Mouse (Mus musculus) stomach, embryonic 14.5 days (tissue): ENCODE measurements at regions not wholly inside any gene's neighbourhood (a gene's known extent, or its start where the extent isn't known, plus 50 kb on each side); places are given as distances from the start of the nearest gene placed in this dataset.

Experiments
- ATAC-seq: fragments of 200-750 bp; cut with Nextera tagmentation; 2 replicates; pipeline ENCODE4 v1.8.0; 2017; ENCODE audit warnings: low read depth, moderate TSS enrichment; ENCODE audit not compliant: insufficient number of reproducible peaks, insufficient read depth, low FRiP score
- H3K27ac ChIP-seq: fragments of 300-500 bp; sonication (generic); 2 replicates; pipeline ENCODE4 v1.5.1; 2014; ENCODE audit warnings: mild to moderate bottlenecking, low read length, moderate library complexity, mixed read lengths
- H3K27me3 ChIP-seq: fragments of 300-500 bp; sonication (generic); 2 replicates; pipeline ENCODE4 v1.6.1; 2014; ENCODE audit warnings: low read length, control low read depth, mixed read lengths; ENCODE audit not compliant: control insufficient read depth, insufficient read depth
- H3K36me3 ChIP-seq: fragments of 300-500 bp; sonication (generic); 2 replicates; pipeline ENCODE4 v1.6.1; 2014; ENCODE audit warnings: mild to moderate bottlenecking, control low read depth, low read length, moderate library complexity, mixed read lengths; ENCODE audit not compliant: control insufficient read depth, insufficient read depth
- H3K4me1 ChIP-seq: fragments of 300-500 bp; sonication (generic); 2 replicates; pipeline ENCODE4 v1.6.1; 2014; ENCODE audit warnings: low read length, control low read depth, mixed read lengths; ENCODE audit not compliant: control insufficient read depth, insufficient read depth
- H3K4me2 ChIP-seq: fragments of 300-500 bp; sonication (generic); replicated peaks from 2 replicates; pipeline ENCODE4 v1.6.1; 2014; ENCODE audit warnings: low read depth, low read length, control low read depth
- H3K4me3 ChIP-seq: fragments of 300-500 bp; sonication (generic); 2 replicates; pipeline ENCODE4 v1.5.1; 2014; ENCODE audit warnings: low read depth, low read length, control low read depth
- H3K9ac ChIP-seq: fragments of 300-500 bp; sonication (generic); replicated peaks from 2 replicates; pipeline ENCODE4 v1.6.1; 2014; ENCODE audit warnings: low read depth, mild to moderate bottlenecking, control low read depth, low read length, moderate library complexity, mixed read lengths
- H3K9me3 ChIP-seq: fragments of 300-500 bp; sonication (generic); 2 replicates; pipeline ENCODE4 v1.6.1; 2016; ENCODE audit warnings: low read depth, low read length, control low read depth; ENCODE audit not compliant: control insufficient read depth
- WGBS: fragments of 180-500 bp; shearing (Covaris S2); extraction: QIAGEN DNeasy Blood & Tissue Kit; methylation state at CpG from one replicate; pipeline ENCODE4 v1.1.7; 2014; 5-methylcytosine and 5-hydroxymethylcytosine counted together

DNA sequence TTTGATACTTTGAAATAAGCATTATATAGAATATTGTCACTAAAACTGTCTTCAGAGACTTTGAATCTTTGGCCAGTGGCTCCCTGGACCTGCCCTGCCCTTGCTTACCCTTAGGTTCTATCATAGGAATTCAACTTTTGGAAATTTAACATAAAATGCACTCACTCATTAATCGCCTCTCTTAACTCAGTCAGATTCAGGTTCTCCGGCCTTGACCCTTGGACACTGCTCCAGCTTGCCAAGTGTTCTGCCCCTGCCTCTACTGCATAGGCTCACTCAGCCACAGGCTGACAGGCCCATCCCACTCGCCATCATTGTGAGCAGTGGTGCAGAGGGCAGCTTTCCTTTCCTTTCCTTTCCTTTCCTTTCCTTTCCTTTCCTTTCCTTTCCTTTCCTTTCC is 50.2 kb upstream of the Irx2 start:
- no peak for ATAC-seq
- H3K4me3 ChIP-seq, result no peak overlapping the region
- no peaks in the 10 kb centered on the region for H3K4me1 ChIP-seq
- H3K4me2 ChIP-seq, result no peak overlapping the region
- no peaks in the 10 kb centered on the region for H3K36me3 ChIP-seq
- no peaks in the 10 kb centered on the region for H3K9me3 ChIP-seq
- 78% methylated on average over 3 of the region's 3 CpGs for WGBS
- no peak overlapping the region for H3K27ac ChIP-seq
- H3K9ac ChIP-seq, result no peak overlapping the region
- no peaks in the 10 kb centered on the region for H3K27me3 ChIP-seq
